Mouse (Mus musculus) cortical plate, adult 2 months (tissue): ENCODE results near the gene Cyth3.

ENCODE experiments used
- CTCF ChIP-seq: fragments of 200-500 bp; IDR thresholded peaks from 2 replicates; pipeline ENCODE4 v1.5.1; 2011; ENCODE audit warnings: mild to moderate bottlenecking, control low read depth, low read length; ENCODE audit not compliant: insufficient read depth; ENCODE audit errors: extremely low read depth
- POLR2A ChIP-seq: fragments of 200-500 bp; IDR thresholded peaks from 2 replicates; pipeline ENCODE4 v1.6.1; 2011; ENCODE audit warnings: mild to moderate bottlenecking, low read length, control low read depth; ENCODE audit not compliant: insufficient read depth; ENCODE audit errors: extremely low read depth

DNA sequence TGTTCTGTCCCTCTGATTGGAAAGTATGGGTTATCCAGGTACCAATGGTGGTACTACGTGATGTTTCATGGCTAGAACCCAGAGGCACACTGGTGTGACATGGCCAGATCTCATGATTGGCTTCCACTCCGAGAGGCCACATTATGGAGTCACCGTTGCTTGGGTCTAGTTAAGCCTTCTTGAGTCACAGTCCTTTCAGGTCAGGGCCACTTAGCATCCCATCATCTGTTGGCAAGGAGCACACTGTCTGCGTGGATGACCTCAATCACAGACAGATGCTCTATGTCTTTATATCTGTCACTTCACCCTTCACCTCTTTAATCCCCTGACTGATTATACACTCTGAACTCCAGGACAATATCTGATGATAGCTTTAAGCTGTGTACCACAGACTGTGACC, 6.1 kb upstream of the Cyth3 start:
- TF ChIP-seq CTCF (no peak), POLR2A (no peak)
